Mouse (Mus musculus): Measurements from ENCODE around the gene Olfr64. TPM values are rescaled to one million over a fixed set of nuclear protein-coding genes. Genes with fewer than 3 reads are reported as not detected.

Gene Olfr64
- polyA plus RNA-seq, 1 experiment, result not detected

- H3K27ac ChIP-seq (ENCODE audit: insufficient read depth, low read length), result no peak overlapping the region
- H3K4me3 ChIP-seq (ENCODE audit: low read depth, low read length), result no peak overlapping the region
- H3K36me3 ChIP-seq (ENCODE audit: control insufficient read depth, insufficient read depth, low read length, poor library complexity, severe bottlenecking), result no peaks in the 10 kb centered on the region
- no peak overlapping the region for H3K9ac ChIP-seq (ENCODE audit: low read depth, poor library complexity, severe bottlenecking)
- no peaks in the 10 kb centered on the region; the same call in 1 of the 2 replicates for H3K9me3 ChIP-seq (replicated peaks; ENCODE audit: control insufficient read depth, insufficient read depth, low read length, poor library complexity, severe bottlenecking)
- TF ChIP-seq POLR2A (IDR thresholded peaks at IDR 0.05; ENCODE audit: insufficient read depth, low read length), result no peak
- TF ChIP-seq EP300 (IDR thresholded peaks at IDR 0.05; ENCODE audit: insufficient read depth, low read depth, low read length), result no peak
- no peak for TF ChIP-seq CTCF (IDR thresholded peaks at IDR 0.05; ENCODE audit: low read depth, low read length)
- H3K4me1 ChIP-seq (ENCODE audit: control insufficient read depth, insufficient read depth, low read length), result no peaks in the 10 kb centered on the region
- H3K27me3 ChIP-seq (ENCODE audit: control insufficient read depth, insufficient read depth, low read length, poor library complexity, severe bottlenecking), result no peaks in the 10 kb centered on the region
These were observed 15.8 kb upstream of the Olfr64 start for GRCm38 (mm10) chr7:103910047-103910446.

GRCm38 (mm10) chr7:103903187-103903586 lies 8.9 kb upstream of the Olfr64 start, which contains the start of gene Olfr65:
Gene Olfr65, plus strand, starts transcription at chr7:103903487.
- TF ChIP-seq POLR2A (IDR thresholded peaks at IDR 0.05; ENCODE audit: insufficient read depth, low read length) (no peak), EP300 (IDR thresholded peaks at IDR 0.05; ENCODE audit: insufficient read depth, low read depth, low read length) (no peak), CTCF (IDR thresholded peaks at IDR 0.05; ENCODE audit: low read depth, low read length) (no peak)
- Histone ChIP-seq H3K4me3 (ENCODE audit: low read depth, low read length) (no peak within 1 kb of the TSS), H3K4me1 (ENCODE audit: control insufficient read depth, insufficient read depth, low read length) (no peaks in the 10 kb centered on the region), H3K36me3 (ENCODE audit: control insufficient read depth, insufficient read depth, low read length, poor library complexity, severe bottlenecking) (no peaks in the 10 kb centered on the region), H3K27me3 (ENCODE audit: control insufficient read depth, insufficient read depth, low read length, poor library complexity, severe bottlenecking) (no peaks in the 10 kb centered on the region), H3K9me3 (replicated peaks; ENCODE audit: control insufficient read depth, insufficient read depth, low read length, poor library complexity, severe bottlenecking) (no peaks in the 10 kb centered on the region; the same call in 1 of the 2 replicates), H3K9ac (ENCODE audit: low read depth, poor library complexity, severe bottlenecking) (no peak within 1 kb of the TSS), H3K27ac (ENCODE audit: insufficient read depth, low read length) (no peak within 1 kb of the TSS)

GRCm38 (mm10) chr7:103886152-103886551 lies 8.1 kb downstream of the Olfr64 start, which contains the start of gene Olfr66:
Gene Olfr66, minus strand, starts transcription at chr7:103886252.
- Histone ChIP-seq H3K4me3 (ENCODE audit: low read depth, low read length) (no peak within 1 kb of the TSS), H3K36me3 (ENCODE audit: control insufficient read depth, insufficient read depth, low read length, poor library complexity, severe bottlenecking) (no peaks in the 10 kb centered on the region)

GRCm38 (mm10) chr7:103877093-103877492 lies 17.2 kb downstream of the Olfr64 start:
- Histone ChIP-seq H3K9me3 (replicated peaks; ENCODE audit: control insufficient read depth, insufficient read depth, low read length, poor library complexity, severe bottlenecking) (no peaks in the 10 kb centered on the region), H3K9ac (ENCODE audit: low read depth, poor library complexity, severe bottlenecking) (no peak overlapping the region), H3K36me3 (ENCODE audit: control insufficient read depth, insufficient read depth, low read length, poor library complexity, severe bottlenecking) (no peaks in the 10 kb centered on the region), H3K4me1 (ENCODE audit: control insufficient read depth, insufficient read depth, low read length) (no peaks in the 10 kb centered on the region), H3K4me3 (ENCODE audit: low read depth, low read length) (no peak overlapping the region), H3K27me3 (ENCODE audit: control insufficient read depth, insufficient read depth, low read length, poor library complexity, severe bottlenecking) (0 out of 2 replicates have a peak, but pooled peaks cover 2% of the 10 kb centered on the region), H3K27ac (ENCODE audit: insufficient read depth, low read length) (no peak overlapping the region)
- TF ChIP-seq EP300 (IDR thresholded peaks at IDR 0.05; ENCODE audit: insufficient read depth, low read depth, low read length), result no peak
- no peak for TF ChIP-seq POLR2A (IDR thresholded peaks at IDR 0.05; ENCODE audit: insufficient read depth, low read length)
- TF ChIP-seq CTCF (IDR thresholded peaks at IDR 0.05; ENCODE audit: low read depth, low read length), result no peak

More at GRCm38 (mm10) chr7:103886152-103886551, 8.1 kb downstream of the Olfr64 start, which contains the start of gene Olfr66:
- H3K27ac ChIP-seq (ENCODE audit: insufficient read depth, low read length), result no peak within 1 kb of the TSS
- H3K27me3 ChIP-seq (ENCODE audit: control insufficient read depth, insufficient read depth, low read length, poor library complexity, severe bottlenecking), result 0 out of 2 replicates have a peak, but pooled peaks cover 2% of the 10 kb centered on the region
- no peaks in the 10 kb centered on the region for H3K4me1 ChIP-seq (ENCODE audit: control insufficient read depth, insufficient read depth, low read length)
- TF ChIP-seq CTCF (IDR thresholded peaks at IDR 0.05; ENCODE audit: low read depth, low read length) (no peak), EP300 (IDR thresholded peaks at IDR 0.05; ENCODE audit: insufficient read depth, low read depth, low read length) (no peak), POLR2A (IDR thresholded peaks at IDR 0.05; ENCODE audit: insufficient read depth, low read length) (no peak)
- H3K9me3 ChIP-seq (replicated peaks; ENCODE audit: control insufficient read depth, insufficient read depth, low read length, poor library complexity, severe bottlenecking), result no peaks in the 10 kb centered on the region
- no peak within 1 kb of the TSS for H3K9ac ChIP-seq (ENCODE audit: low read depth, poor library complexity, severe bottlenecking)

GRCm38 (mm10) chr7:103874451-103874850 lies 19.8 kb downstream of the Olfr64 start:
- TF ChIP-seq CTCF (IDR thresholded peaks at IDR 0.05; ENCODE audit: low read depth, low read length) (no peak), EP300 (IDR thresholded peaks at IDR 0.05; ENCODE audit: insufficient read depth, low read depth, low read length) (no peak), POLR2A (IDR thresholded peaks at IDR 0.05; ENCODE audit: insufficient read depth, low read length) (no peak)
- no peaks in the 10 kb centered on the region for H3K4me1 ChIP-seq (ENCODE audit: control insufficient read depth, insufficient read depth, low read length)
- H3K27me3 ChIP-seq (ENCODE audit: control insufficient read depth, insufficient read depth, low read length, poor library complexity, severe bottlenecking), result no peaks in the 10 kb centered on the region
- no peaks in the 10 kb centered on the region for H3K36me3 ChIP-seq (ENCODE audit: control insufficient read depth, insufficient read depth, low read length, poor library complexity, severe bottlenecking)
- H3K9ac ChIP-seq (ENCODE audit: low read depth, poor library complexity, severe bottlenecking), result no peak overlapping the region
- H3K27ac ChIP-seq (ENCODE audit: insufficient read depth, low read length), result no peak overlapping the region
- no peak overlapping the region for H3K4me3 ChIP-seq (ENCODE audit: low read depth, low read length)
- no peaks in the 10 kb centered on the region for H3K9me3 ChIP-seq (replicated peaks; ENCODE audit: control insufficient read depth, insufficient read depth, low read length, poor library complexity, severe bottlenecking)

- H3K36me3 ChIP-seq (ENCODE audit: control insufficient read depth, insufficient read depth, low read length, poor library complexity, severe bottlenecking), result no peaks in the 10 kb centered on the region
- H3K27me3 ChIP-seq (ENCODE audit: control insufficient read depth, insufficient read depth, low read length, poor library complexity, severe bottlenecking), result no peaks in the 10 kb centered on the region
- H3K27ac ChIP-seq (ENCODE audit: insufficient read depth, low read length), result no peak overlapping the region
- no peaks in the 10 kb centered on the region for H3K4me1 ChIP-seq (ENCODE audit: control insufficient read depth, insufficient read depth, low read length)
- H3K4me3 ChIP-seq (ENCODE audit: low read depth, low read length), result no peak overlapping the region
- TF ChIP-seq POLR2A (IDR thresholded peaks at IDR 0.05; ENCODE audit: insufficient read depth, low read length) (no peak), EP300 (IDR thresholded peaks at IDR 0.05; ENCODE audit: insufficient read depth, low read depth, low read length) (no peak), CTCF (IDR thresholded peaks at IDR 0.05; ENCODE audit: low read depth, low read length) (no peak)
- H3K9ac ChIP-seq (ENCODE audit: low read depth, poor library complexity, severe bottlenecking), result no peak overlapping the region
- H3K9me3 ChIP-seq (replicated peaks; ENCODE audit: control insufficient read depth, insufficient read depth, low read length, poor library complexity, severe bottlenecking), result no peaks in the 10 kb centered on the region
These were observed 21.2 kb downstream of the Olfr64 start for GRCm38 (mm10) chr7:103873064-103873463.
